Mouse (Mus musculus) stomach, embryonic 16.5 days (tissue): Measurements from ENCODE around the gene N4bp2. TPM values are rescaled to one million over a fixed set of nuclear protein-coding genes. Genes with fewer than 3 reads are reported as not detected.

Experiments
- ATAC-seq: fragments of 200-750 bp; cut with Nextera tagmentation; 2 replicates; pipeline ENCODE4 v1.8.0; 2017; ENCODE audit warnings: moderate number of reproducible peaks, moderate TSS enrichment; ENCODE audit not compliant: insufficient read depth, low FRiP score
- H3K27ac ChIP-seq: fragments of 300-500 bp; sonication (generic); 2 replicates; pipeline ENCODE4 v1.5.1; 2014; ENCODE audit warnings: low read length
- H3K27me3 ChIP-seq: fragments of 300-500 bp; sonication (generic); 2 replicates; pipeline ENCODE4 v1.6.1; 2014; ENCODE audit warnings: low read length, control low read depth, mixed read lengths; ENCODE audit not compliant: control insufficient read depth, insufficient read depth
- H3K36me3 ChIP-seq: fragments of 300-500 bp; sonication (generic); 2 replicates; pipeline ENCODE4 v1.6.1; 2014; ENCODE audit warnings: low read length; ENCODE audit not compliant: control insufficient read depth, insufficient read depth
- H3K4me1 ChIP-seq: fragments of 300-500 bp; sonication (generic); 2 replicates; pipeline ENCODE4 v1.6.1; 2014; ENCODE audit warnings: low read length, control low read depth, mixed read lengths; ENCODE audit not compliant: control insufficient read depth, insufficient read depth
- H3K4me2 ChIP-seq: fragments of 300-500 bp; sonication (generic); 2 replicates; pipeline ENCODE4 v1.6.1; 2014; ENCODE audit warnings: low read depth, low read length, mixed read lengths
- H3K4me3 ChIP-seq: fragments of 300-500 bp; sonication (generic); replicated peaks from 2 replicates; pipeline ENCODE4 v1.5.1; 2014; ENCODE audit warnings: mild to moderate bottlenecking, low read length
- H3K9ac ChIP-seq: fragments of 300-500 bp; sonication (generic); 2 replicates; pipeline ENCODE4 v1.6.1; 2014; ENCODE audit warnings: low read length
- H3K9me3 ChIP-seq: fragments of 300-500 bp; sonication (generic); replicated peaks from 2 replicates; pipeline ENCODE4 v1.6.1; 2016; ENCODE audit warnings: low read length, control low read depth; ENCODE audit not compliant: control insufficient read depth
- WGBS: fragments of 180-500 bp; shearing (Covaris S2); extraction: QIAGEN DNeasy Blood & Tissue Kit; methylation state at CpG from one replicate; pipeline ENCODE4 v1.1.7; 2014; 5-methylcytosine and 5-hydroxymethylcytosine counted together
- polyA plus RNA-seq: library from polyadenylated mRNA; unstranded; fragments of >200 nt; fragmentation: Nextera tagmentation; extraction: Ambion mirVana; gene quantifications from 2 replicates; pipeline ENCODE4 v1.2.1, GENCODE M21; 2015

N4bp2 gene
- polyA plus RNA-seq, 1 experiment from 2014 or later: 17.3 TPM

DNA sequence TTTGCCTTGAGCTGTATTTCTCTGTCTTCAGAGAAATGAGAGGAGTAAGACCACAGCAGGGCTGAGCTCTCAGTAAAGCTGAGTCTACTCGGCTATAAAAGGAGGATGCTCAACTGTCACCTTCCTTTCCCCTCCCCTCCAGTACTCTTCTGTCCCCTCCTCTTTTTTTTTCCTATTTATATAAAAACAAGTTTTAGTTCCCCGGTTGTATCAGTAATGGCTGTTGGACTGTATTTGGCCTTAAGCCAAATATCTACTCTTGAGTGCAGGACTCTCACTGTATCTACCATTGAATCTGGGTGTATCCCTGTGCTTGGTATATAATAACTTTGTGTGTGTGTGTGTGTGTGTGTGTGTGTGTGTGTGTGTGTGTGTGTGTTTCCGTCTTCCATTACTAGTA lies 31.4 kb downstream of the N4bp2 start:
- H3K9ac ChIP-seq: no peak overlapping the region
- no peak overlapping the region for H3K4me3 ChIP-seq
- no peaks in the 10 kb centered on the region for H3K27me3 ChIP-seq
- no peaks in the 10 kb centered on the region for H3K9me3 ChIP-seq
- ATAC-seq: no peak
- WGBS: 68% methylated on average over 3 of the region's 3 CpGs
- no peak overlapping the region for H3K4me2 ChIP-seq
- H3K27ac ChIP-seq: no peak overlapping the region
- H3K36me3 ChIP-seq: peaks cover 24% of the 10 kb centered on the region
- H3K4me1 ChIP-seq: no peaks in the 10 kb centered on the region

DNA sequence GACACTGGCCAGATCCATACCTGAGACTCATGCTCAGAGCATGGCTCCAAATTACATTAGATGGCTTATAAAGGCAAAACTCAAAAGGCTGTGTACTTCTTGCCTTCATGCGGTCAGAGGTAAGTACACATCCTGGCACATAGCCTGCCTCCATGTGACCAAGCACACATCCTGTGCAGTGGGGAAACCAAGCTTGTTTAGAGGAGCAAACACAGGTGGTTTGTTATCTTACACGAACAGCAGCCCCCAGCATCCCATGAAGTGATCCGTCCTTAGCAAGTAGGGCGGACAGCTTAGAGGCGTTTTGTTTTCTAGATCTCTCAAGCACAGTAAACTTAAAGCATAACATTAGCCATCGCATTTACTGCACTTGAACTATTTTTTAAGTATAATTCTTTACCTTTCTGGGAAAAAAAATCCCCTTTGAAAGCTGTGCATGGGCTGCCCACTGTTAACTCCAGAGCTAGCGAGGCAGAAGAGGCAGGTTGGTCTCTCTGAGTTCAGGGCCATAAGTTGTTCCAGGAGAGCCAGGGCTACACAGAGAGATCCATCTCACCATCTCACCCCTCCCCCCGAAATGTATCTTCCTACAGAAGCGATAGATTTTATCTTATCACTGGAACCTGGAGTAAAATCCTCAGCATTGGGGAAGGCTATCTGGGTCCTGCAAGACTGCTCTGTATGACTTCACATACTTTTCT lies 32.1 kb downstream of the N4bp2 start:
- Histone ChIP-seq H3K36me3 (peaks cover 20% of the 10 kb centered on the region; the same call in 1 of the 2 replicates), H3K4me1 (no peaks in the 10 kb centered on the region), H3K9ac (no peak overlapping the region), H3K27me3 (no peaks in the 10 kb centered on the region), H3K27ac (no peak overlapping the region), H3K4me2 (no peak overlapping the region), H3K9me3 (no peaks in the 10 kb centered on the region), H3K4me3 (no peak overlapping the region)
- WGBS: 94% methylated on average over 9 of the region's 9 CpGs
- no peak for ATAC-seq

DNA sequence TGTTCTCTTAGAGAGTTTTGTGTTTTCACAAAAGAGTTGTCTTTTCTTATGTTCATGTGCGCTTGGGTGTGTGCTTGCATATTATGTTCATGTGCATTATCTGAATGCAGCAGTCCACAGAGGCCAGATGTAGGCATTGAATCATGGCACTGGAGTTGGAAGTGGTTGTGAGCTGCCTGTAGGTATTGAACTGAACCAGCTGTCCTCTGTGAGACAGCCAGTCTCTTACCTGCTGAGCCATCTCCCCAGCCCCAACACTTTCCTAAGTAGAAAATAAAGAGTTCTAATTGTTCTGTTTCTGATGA lies 32.6 kb downstream of the N4bp2 start:
- H3K4me3 ChIP-seq: no peak overlapping the region
- no peak for ATAC-seq
- H3K9me3 ChIP-seq: no peaks in the 10 kb centered on the region
- no peaks in the 10 kb centered on the region for H3K27me3 ChIP-seq
- H3K9ac ChIP-seq: no peak overlapping the region
- H3K36me3 ChIP-seq: peaks cover 15% of the 10 kb centered on the region; the same call in 1 of the 2 replicates
- 95% methylated on average over 1 of the region's 1 CpGs for WGBS
- no peak overlapping the region for H3K27ac ChIP-seq
- no peaks in the 10 kb centered on the region for H3K4me1 ChIP-seq
- H3K4me2 ChIP-seq: no peak overlapping the region

DNA sequence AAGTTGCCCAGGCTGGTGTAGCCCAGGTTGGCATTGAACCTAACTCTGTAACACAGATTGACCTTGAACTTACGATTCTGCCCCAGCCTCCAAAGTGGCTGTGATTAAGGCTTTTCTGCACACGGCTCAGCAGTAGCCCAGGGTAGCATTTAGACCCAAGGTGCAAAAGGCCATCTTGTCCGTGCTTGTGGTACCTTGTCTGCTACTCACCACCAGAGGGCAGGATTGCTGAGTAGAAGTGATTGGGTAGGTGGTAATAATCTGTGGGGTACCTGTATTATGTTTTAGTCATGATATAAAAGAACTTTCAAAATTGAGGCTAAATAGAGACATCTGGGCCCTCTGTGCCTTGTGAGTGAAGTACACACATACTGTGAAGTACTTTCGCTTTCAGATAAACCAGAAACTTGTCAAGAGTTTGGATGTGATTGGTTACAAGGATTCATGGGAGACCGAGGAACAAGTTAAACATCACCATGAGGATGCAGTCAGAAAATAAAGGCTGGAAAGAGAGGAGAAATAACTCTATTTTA lies 60.3 kb downstream of the N4bp2 start:
- 71% methylated on average over 5 of the region's 5 CpGs for WGBS
- no peak overlapping the region for H3K9ac ChIP-seq
- H3K4me2 ChIP-seq: no peak overlapping the region
- no peak overlapping the region for H3K4me3 ChIP-seq
- H3K27ac ChIP-seq: no peak overlapping the region
- H3K9me3 ChIP-seq: no peaks in the 10 kb centered on the region
- no peaks in the 10 kb centered on the region for H3K4me1 ChIP-seq
- ATAC-seq: no peak
- no peaks in the 10 kb centered on the region for H3K27me3 ChIP-seq
- 0 out of 2 replicates have a peak, but pooled peaks cover 13% of the 10 kb centered on the region for H3K36me3 ChIP-seq

- 89% methylated on average over 4 of the region's 4 CpGs for WGBS
- H3K27me3 ChIP-seq: no peaks in the 10 kb centered on the region
- H3K9ac ChIP-seq: no peak overlapping the region
- H3K4me2 ChIP-seq: no peak overlapping the region
- H3K27ac ChIP-seq: no peak overlapping the region
- no peak overlapping the region for H3K4me3 ChIP-seq
- H3K9me3 ChIP-seq: no peaks in the 10 kb centered on the region
- no peak for ATAC-seq
- H3K4me1 ChIP-seq: no peaks in the 10 kb centered on the region
- 0 out of 2 replicates have a peak, but pooled peaks cover 13% of the 10 kb centered on the region for H3K36me3 ChIP-seq
Measured at GRCm38 (mm10) chr5:65826476-65826875, 63.2 kb downstream of the N4bp2 start.

DNA sequence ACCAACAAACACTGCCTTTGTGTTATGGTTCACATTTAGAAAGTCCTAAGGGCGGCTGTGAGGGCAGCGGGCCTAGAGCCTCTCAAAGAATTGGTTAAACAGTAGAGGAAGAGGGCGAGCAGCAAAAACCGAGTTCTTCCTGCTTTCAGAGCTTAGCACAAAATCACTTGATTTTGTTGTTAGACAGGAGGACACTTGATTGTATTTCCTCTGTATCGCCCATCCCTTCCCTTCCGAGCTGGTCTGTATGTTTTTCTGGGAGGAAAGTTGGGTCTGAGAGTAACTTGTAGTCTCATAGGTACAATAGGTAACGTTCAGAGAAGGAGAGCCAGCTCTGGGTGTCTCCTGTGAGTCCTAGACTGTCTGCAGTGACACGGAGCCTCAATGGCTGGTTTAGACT lies 63.8 kb downstream of the N4bp2 start:
- no peak overlapping the region for H3K9ac ChIP-seq
- H3K27ac ChIP-seq: no peak overlapping the region
- 88% methylated on average over 8 of the region's 8 CpGs for WGBS
- H3K4me1 ChIP-seq: no peaks in the 10 kb centered on the region
- H3K4me2 ChIP-seq: no peak overlapping the region
- H3K9me3 ChIP-seq: no peaks in the 10 kb centered on the region
- ATAC-seq: no peak
- H3K36me3 ChIP-seq: 0 out of 2 replicates have a peak, but pooled peaks cover 9% of the 10 kb centered on the region
- H3K27me3 ChIP-seq: no peaks in the 10 kb centered on the region
- no peak overlapping the region for H3K4me3 ChIP-seq

- Histone ChIP-seq H3K9me3 (no peaks in the 10 kb centered on the region), H3K36me3 (0 out of 2 replicates have a peak, but pooled peaks cover 4% of the 10 kb centered on the region), H3K4me3 (no peak overlapping the region), H3K4me2 (no peak overlapping the region), H3K4me1 (no peaks in the 10 kb centered on the region), H3K27me3 (no peaks in the 10 kb centered on the region), H3K9ac (no peak overlapping the region), H3K27ac (no peak overlapping the region)
- ATAC-seq: no peak
- WGBS: 87% methylated on average over 5 of the region's 5 CpGs
Measured at GRCm38 (mm10) chr5:65828261-65828660, 64.9 kb downstream of the N4bp2 start.

GRCm38 (mm10) chr5:65829059-65829458 lies 65.7 kb downstream of the N4bp2 start:
- Histone ChIP-seq H3K27ac (no peak overlapping the region), H3K4me2 (no peak overlapping the region)
- ATAC-seq: no peak

DNA sequence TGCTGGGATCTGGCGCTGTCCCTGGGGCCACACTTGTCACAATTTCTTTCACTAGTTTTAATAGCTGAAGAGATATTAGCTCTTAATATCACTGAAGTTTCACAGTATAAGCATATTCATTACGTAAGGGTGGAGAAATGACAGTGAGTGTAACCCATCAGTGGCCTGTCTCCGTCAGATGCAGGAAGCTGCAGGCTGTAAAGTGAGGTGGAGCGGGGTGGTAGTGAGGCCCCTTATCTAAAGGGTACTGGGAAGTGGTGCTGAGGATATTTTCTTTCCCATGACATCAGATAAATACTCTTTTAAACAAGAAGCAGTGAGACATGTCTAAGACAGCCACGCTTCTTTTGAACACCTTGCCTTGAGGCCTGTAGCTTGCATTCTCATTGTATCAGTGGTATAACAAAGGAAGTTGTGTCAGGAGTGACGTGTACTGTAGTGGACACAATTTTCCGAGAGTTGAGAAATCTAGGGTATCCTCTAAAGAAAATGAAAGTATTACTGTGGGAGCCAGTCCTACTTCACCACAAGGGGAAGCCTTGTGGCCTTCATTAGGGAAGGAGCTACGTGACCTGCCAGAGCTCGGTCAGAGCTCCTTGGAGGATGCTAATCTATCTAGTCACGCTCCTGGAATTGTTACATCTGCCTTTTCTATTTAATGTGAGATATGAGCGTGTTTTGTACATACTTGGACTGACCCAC lies 68.7 kb downstream of the N4bp2 start:
- WGBS: 86% methylated on average over 11 of the region's 11 CpGs
- no peak for ATAC-seq

More at GRCm38 (mm10) chr5:65829059-65829458, 65.7 kb downstream of the N4bp2 start:
- H3K36me3 ChIP-seq: 0 out of 2 replicates have a peak, but pooled peaks cover 4% of the 10 kb centered on the region
- no peaks in the 10 kb centered on the region for H3K9me3 ChIP-seq
- H3K9ac ChIP-seq: no peak overlapping the region
- no peaks in the 10 kb centered on the region for H3K27me3 ChIP-seq
- H3K4me1 ChIP-seq: no peaks in the 10 kb centered on the region
- 57% methylated on average over 2 of the region's 2 CpGs for WGBS
- no peak overlapping the region for H3K4me3 ChIP-seq

More for the DNA sequence above, 68.7 kb downstream of the N4bp2 start:
- Histone ChIP-seq H3K27me3 (no peaks in the 10 kb centered on the region), H3K4me1 (no peaks in the 10 kb centered on the region), H3K9ac (no peak overlapping the region), H3K27ac (no peak overlapping the region), H3K36me3 (no peaks in the 10 kb centered on the region), H3K4me2 (no peak overlapping the region), H3K4me3 (no peak overlapping the region), H3K9me3 (no peaks in the 10 kb centered on the region)
